8 mouse cellular contexts compared by ENCODE assay signal in the genomic region with DNA sequence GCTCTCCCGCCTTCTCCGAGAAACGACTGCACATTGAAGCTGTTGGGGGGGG. TPM values are rescaled to one million over a fixed set of nuclear protein-coding genes. Genes with fewer than 3 reads are reported as not detected.
DNase-seq lines count a peak whose midpoint lies in the region; ATAC-seq lines count a peak whose summit lies in the region.

Zfp384 (plus strand) TSS at position 17 of the 52 bp plus-strand sequence.

- H3K27me3 ChIP-seq in intestine, embryonic 14.5 days (replicated peaks; ENCODE audit: control insufficient read depth, insufficient read depth, low read length), result no peaks in the 10 kb centered on the region

- peak within 1 kb of the TSS; percentile 64 for H3K4me2 ChIP-seq in intestine, embryonic 14.5 days (ENCODE audit: low read length)

- peak within 1 kb of the TSS; percentile 76 for H3K4me3 ChIP-seq in intestine, embryonic 14.5 days (ENCODE audit: low read depth, low read length)

- no peak for DNase-seq in adrenal gland, adult 18-20 months (ENCODE audit: low spot score in 2 of 2)
- no peak for DNase-seq in adrenal gland, adult (ENCODE audit: inconsistent age in 2 of 2, low spot score in 1 of 2)
- DNase-seq in adrenal gland, adult 2 months, result no peak
- no peak for DNase-seq in gastrocnemius, adult 8-10 months (ENCODE audit: low spot score in 2 of 2)
- DNase-seq in intestine, embryonic 14.5 days (ENCODE audit: low spot score), result no peak
- DNase-seq in thymus, postnatal 36 days, result no peak
- no peak for DNase-seq in retina, embryonic 14.5 days (ENCODE audit: low spot score)

- peak within 1 kb of the TSS; percentile 98 for H3K27ac ChIP-seq in intestine, embryonic 14.5 days (ENCODE audit: low read depth)

- WGBS in intestine, embryonic 14.5 days, result 0% methylated on average over 3 of the region's 3 CpGs

- no peaks in the 10 kb centered on the region for H3K9me3 ChIP-seq in intestine, embryonic 14.5 days (ENCODE audit: control insufficient read depth, low read length)

- H3K36me3 ChIP-seq in intestine, embryonic 14.5 days (ENCODE audit: control insufficient read depth, insufficient read depth, low read length), result peaks cover 30% of the 10 kb centered on the region

- no peak for ATAC-seq in intestine, embryonic 14.5 days (replicated peaks; ENCODE audit: low FRiP score, low TSS enrichment, low read depth)
- ATAC-seq in megakaryocyte progenitor cell, adult 5-6 weeks (replicated peaks; ENCODE audit: poor library complexity), result no peak

- H3K9ac ChIP-seq in intestine, embryonic 14.5 days (ENCODE audit: low read length), result peak within 1 kb of the TSS; percentile 95

- H3K4me1 ChIP-seq in intestine, embryonic 14.5 days (replicated peaks; ENCODE audit: control insufficient read depth, insufficient read depth, low read length), result peaks cover 10% of the 10 kb centered on the region; the same call in 1 of the 2 replicates

RNA-seq across cellular contexts. Expression of gene Zfp384, which starts in this region (rescaled TPM):
- total RNA-seq in adrenal gland, adult 18-20 months (2021), result 10 to 100 TPM; 56.0 to 56.1 TPM
- total RNA-seq in adrenal gland, adult 2 months (2021), result 10 to 100 TPM; 38.5 to 56.9 TPM
- polyA plus RNA-seq in adrenal gland, adult 2 months (2012; rRNA removed), result 70.6 and 98.2 TPM in 2 replicates
- 10 to 100 TPM; 24.3 to 29.7 (median 27.4) TPM for total RNA-seq in gastrocnemius, adult 8-10 months (2022)
- 9.2 and 10.8 TPM in 2 replicates for polyA plus RNA-seq in intestine, embryonic 14.5 days (2014; fragmentation: Nextera tagmentation; extraction: Ambion mirVana)
- 67.9 and 69.9 TPM in 2 replicates for total RNA-seq in megakaryocyte progenitor cell, adult 5-6 weeks (2015)
- total RNA-seq in megakaryocyte progenitor cell, adult 5-6 weeks (2017), result 26.2 and 29.3 TPM in 2 replicates
